Comparison of ENCODE assay signal across 8 mouse cellular contexts in genomic region chr9:75626308-75626604, GRCm38 (mm10). TPM values are rescaled to one million over a fixed set of nuclear protein-coding genes. Genes with fewer than 3 reads are reported as not detected.
DNase-seq lines count a peak whose midpoint lies in the region; ATAC-seq and TF ChIP-seq lines count a peak whose summit lies in the region.

No protein-coding gene starts in this region.

- H3K27me3 ChIP-seq in cerebellum, adult 2 months (ENCODE audit: control insufficient read depth, insufficient read depth, low read length): no peaks in the 10 kb centered on the region
- no peaks in the 10 kb centered on the region for H3K27me3 ChIP-seq in neural tube, embryonic 11.5 days (ENCODE audit: control insufficient read depth, insufficient read depth, low read length)
- no peaks in the 10 kb centered on the region for H3K27me3 ChIP-seq in intestine, embryonic 16.5 days (replicated peaks; ENCODE audit: control insufficient read depth, insufficient read depth, low read length)

- H3K36me3 ChIP-seq in neural tube, embryonic 11.5 days (ENCODE audit: control insufficient read depth, insufficient read depth, low read length): no peaks in the 10 kb centered on the region
- no peaks in the 10 kb centered on the region for H3K36me3 ChIP-seq in intestine, embryonic 16.5 days (ENCODE audit: control insufficient read depth, insufficient read depth, low read length)

- H3K9me3 ChIP-seq in neural tube, embryonic 11.5 days (ENCODE audit: control insufficient read depth, low read length): no peaks in the 10 kb centered on the region
- H3K9me3 ChIP-seq in intestine, embryonic 16.5 days (ENCODE audit: control insufficient read depth, low read length): no peaks in the 10 kb centered on the region

- peaks cover 10% of the 10 kb centered on the region; the same call in 1 of the 2 replicates for H3K4me1 ChIP-seq in cerebellum, adult 2 months (ENCODE audit: control insufficient read depth, insufficient read depth, low read length)
- H3K4me1 ChIP-seq in neural tube, embryonic 11.5 days (ENCODE audit: control insufficient read depth, insufficient read depth, low read length): no peaks in the 10 kb centered on the region
- 0 out of 2 replicates have a peak, but pooled peaks cover 2% of the 10 kb centered on the region for H3K4me1 ChIP-seq in intestine, embryonic 16.5 days (ENCODE audit: control insufficient read depth, insufficient read depth, low read length)
- peaks cover 8% of the 10 kb centered on the region for H3K4me1 ChIP-seq in olfactory bulb, adult 2 months (ENCODE audit: control insufficient read depth, insufficient read depth, low read length)

- H3K27ac ChIP-seq in cerebellum, adult 2 months (ENCODE audit: insufficient read depth, low read length): peak overlapping the region; percentile 96
- peak overlapping the region; percentile 67 for H3K27ac ChIP-seq in neural tube, embryonic 11.5 days (ENCODE audit: low read depth, low read length)
- H3K27ac ChIP-seq in intestine, embryonic 16.5 days (ENCODE audit: low read length): peak overlapping the region; percentile 68
- H3K27ac ChIP-seq in olfactory bulb, adult 2 months (ENCODE audit: insufficient read depth, low read depth, low read length): peak overlapping the region; percentile 92

- WGBS in cerebellum, adult 2 months: under 1% methylated on average over 14 of the region's 14 CpGs
- 2% methylated on average over 14 of the region's 14 CpGs for WGBS in neural tube, embryonic 11.5 days
- 2% methylated on average over 14 of the region's 14 CpGs for WGBS in intestine, embryonic 16.5 days
- under 1% methylated on average over 14 of the region's 14 CpGs for WGBS in olfactory bulb, adult 2 months

- H3K4me2 ChIP-seq in neural tube, embryonic 11.5 days (ENCODE audit: low read depth): peak overlapping the region; percentile 88
- peak overlapping the region; percentile 91 for H3K4me2 ChIP-seq in intestine, embryonic 16.5 days (ENCODE audit: low read depth, low read length)

- no peak for DNase-seq in cerebellum, adult 2 months
- no peak for DNase-seq in cerebellum, adult 9-11 months
- no peak for DNase-seq in neural tube, embryonic 11.5 days (ENCODE audit: low spot score)
- DNase-seq in neural tube, embryonic 10.5 days (ENCODE audit: extremely low spot score, low spot score): no peak
- DNase-seq in right cerebral cortex, adult 18-20 months: no peak
- DNase-seq in Muller cell, postnatal 12 days (ENCODE audit: inconsistent ontology term): no peak

- TF ChIP-seq CTCF in cerebellum, adult 2 months (IDR thresholded peaks at IDR 0.05; ENCODE audit: borderline replicate concordance, insufficient read depth, low read depth, low read length): no peak
- TF ChIP-seq CTCF in olfactory bulb, adult 2 months (IDR thresholded peaks at IDR 0.05; ENCODE audit: insufficient read depth, low read depth, low read length): no peak

- TF ChIP-seq POLR2A in cerebellum, adult 2 months (IDR thresholded peaks at IDR 0.05; ENCODE audit: borderline replicate concordance, insufficient read depth, low read length): no peak
- no peak for TF ChIP-seq POLR2A in olfactory bulb, adult 2 months (IDR thresholded peaks at IDR 0.05; ENCODE audit: insufficient read depth, low read depth, low read length)

- no peak; the same call in 1 of the 2 replicates for ATAC-seq in neural tube, embryonic 11.5 days (ENCODE audit: insufficient read depth, low FRiP score, low TSS enrichment)
- ATAC-seq in intestine, embryonic 16.5 days: no peak

- peak overlapping the region; percentile 89 for H3K4me3 ChIP-seq in cerebellum, adult 2 months (replicated peaks; ENCODE audit: insufficient read depth, low read depth, low read length)
- H3K4me3 ChIP-seq in neural tube, embryonic 11.5 days (ENCODE audit: low read depth, low read length): peak overlapping the region; percentile 75
- H3K4me3 ChIP-seq in intestine, embryonic 16.5 days (ENCODE audit: low read length): peak overlapping the region; percentile 74
- H3K4me3 ChIP-seq in olfactory bulb, adult 2 months (ENCODE audit: insufficient read depth, low read depth, low read length): peak overlapping the region; percentile 72

- peak overlapping the region; percentile 82 for H3K9ac ChIP-seq in neural tube, embryonic 11.5 days (ENCODE audit: low read length)
- H3K9ac ChIP-seq in intestine, embryonic 16.5 days (ENCODE audit: low read depth, low read length): peak overlapping the region; percentile 87

RNA-seq across cellular contexts. Expression of gene Lysmd2, which starts 0.7 kb away (rescaled TPM):
- polyA plus RNA-seq in cerebellum, adult 2 months (2012; rRNA removed): 115 and 120 TPM in 2 replicates
- polyA plus RNA-seq in neural tube, embryonic 11.5 days (2014; fragmentation: Nextera tagmentation; extraction: Ambion mirVana): 15.9 and 16.6 TPM in 2 replicates
- 15.9 and 18.7 TPM in 2 replicates for polyA plus RNA-seq in intestine, embryonic 16.5 days (2015; fragmentation: Nextera tagmentation; extraction: Ambion mirVana)
- polyA plus RNA-seq in olfactory bulb, adult 2 months (2012; ENCODE audit: insufficient read depth, insufficient read length, low replicate concordance, missing spikeins): not detected in 2 replicates

RNA-seq across cellular contexts. Expression of gene Tmod2, which starts 15.1 kb away (rescaled TPM):
- polyA plus RNA-seq in cerebellum, adult 2 months (2012; rRNA removed): 86.2 and 86.7 TPM in 2 replicates
- polyA plus RNA-seq in neural tube, embryonic 11.5 days (2014; fragmentation: Nextera tagmentation; extraction: Ambion mirVana): 54.5 and 58.8 TPM in 2 replicates
- polyA plus RNA-seq in intestine, embryonic 16.5 days (2015; fragmentation: Nextera tagmentation; extraction: Ambion mirVana): 10.7 and 16.2 TPM in 2 replicates
- 107 and 444 TPM in 2 replicates for polyA plus RNA-seq in olfactory bulb, adult 2 months (2012; ENCODE audit: insufficient read depth, insufficient read length, low replicate concordance, missing spikeins)

RNA-seq across cellular contexts. Expression of gene Scg3, which starts 57.6 kb away (rescaled TPM):
- polyA plus RNA-seq in cerebellum, adult 2 months (2012; rRNA removed): 237 and 254 TPM in 2 replicates
- polyA plus RNA-seq in neural tube, embryonic 11.5 days (2014; fragmentation: Nextera tagmentation; extraction: Ambion mirVana): 60.4 and 62.4 TPM in 2 replicates
- 8.2 and 8.5 TPM in 2 replicates for polyA plus RNA-seq in intestine, embryonic 16.5 days (2015; fragmentation: Nextera tagmentation; extraction: Ambion mirVana)
- polyA plus RNA-seq in olfactory bulb, adult 2 months (2012; ENCODE audit: insufficient read depth, insufficient read length, low replicate concordance, missing spikeins): 388 TPM in 1 of 2 replicates, not detected in the other
